Mouse (Mus musculus) bone marrow, adult 2 months (tissue): ENCODE measurements around the gene Notch1. TPM values are rescaled to one million over a fixed set of nuclear protein-coding genes. Genes with fewer than 3 reads are reported as not detected.

Experiments
- H3K27ac ChIP-seq: fragments of 200-500 bp; 2 replicates; pipeline ENCODE4 v1.5.1; 2012; ENCODE audit warnings: low read depth, mild to moderate bottlenecking, control low read depth, inconsistent platforms, low read length; ENCODE audit not compliant: control insufficient read depth, poor library complexity, insufficient read depth
- H3K4me1 ChIP-seq: fragments of 200-500 bp; 2 replicates; pipeline ENCODE4 v1.6.1; 2011; ENCODE audit warnings: low read length; ENCODE audit not compliant: control insufficient read depth, insufficient read depth
- H3K4me3 ChIP-seq: fragments of 200-500 bp; replicated peaks from 2 replicates; pipeline ENCODE3; 2011; ENCODE audit warnings: mild to moderate bottlenecking, low read depth, low read length, control low read depth; ENCODE audit not compliant: control insufficient read depth
- CTCF ChIP-seq: fragments of 200-500 bp; IDR thresholded peaks from 2 replicates; pipeline ENCODE4 v1.5.1; 2011; ENCODE audit warnings: low read length, control low read depth; ENCODE audit not compliant: control insufficient read depth, insufficient read depth
- POLR2A ChIP-seq: fragments of 200-500 bp; IDR thresholded peaks from 2 replicates; pipeline ENCODE4 v1.6.1; 2011; ENCODE audit warnings: low read depth, mild to moderate bottlenecking, control low read depth, low read length, borderline replicate concordance; ENCODE audit not compliant: control insufficient read depth
- WGBS: fragments of 180-500 bp; shearing (Covaris S2); methylation state at CpG from one replicate; pipeline ENCODE4 v1.1.7; 2018; 5-methylcytosine and 5-hydroxymethylcytosine counted together
- polyA plus RNA-seq: library from polyadenylated mRNA; stranded (reverse); fragments of >200 nt; gene quantifications from 2 replicates; pipeline ENCODE4 v1.2.4, GENCODE M21; 2011; ENCODE audit warnings: low replicate concordance; ENCODE audit not compliant: missing spikeins, insufficient read depth, insufficient read length

Notch1 gene
- polyA plus RNA-seq, 1 experiment = 36.9 TPM

DNA sequence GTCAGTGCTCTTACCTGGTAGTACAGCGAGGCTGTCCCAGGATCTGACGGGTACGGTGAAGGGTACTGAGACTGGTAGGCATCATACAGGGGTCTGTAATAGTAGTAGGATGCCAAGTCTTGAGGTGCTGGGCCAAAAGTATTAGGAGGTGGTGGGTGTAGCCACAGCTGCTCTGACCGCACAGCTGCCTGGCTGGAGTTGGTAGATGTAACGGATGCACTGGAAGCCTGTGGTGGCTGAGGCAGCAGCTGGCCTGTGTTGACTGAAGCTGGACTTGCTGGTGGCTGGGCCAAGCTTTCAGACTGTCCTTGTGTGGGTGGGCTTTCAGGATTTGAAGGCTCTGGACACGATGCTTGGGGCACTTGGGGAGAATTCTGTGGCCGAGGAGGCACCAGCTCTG is 78.1 kb downstream of the Notch1 start:
- no peaks in the 10 kb centered on the region for H3K4me1 ChIP-seq
- TF ChIP-seq POLR2A = no peak
- TF ChIP-seq CTCF = no peak
- 94% methylated on average over 7 of the region's 7 CpGs for WGBS
- H3K4me3 ChIP-seq = no peak overlapping the region
- H3K27ac ChIP-seq = no peak overlapping the region

DNA sequence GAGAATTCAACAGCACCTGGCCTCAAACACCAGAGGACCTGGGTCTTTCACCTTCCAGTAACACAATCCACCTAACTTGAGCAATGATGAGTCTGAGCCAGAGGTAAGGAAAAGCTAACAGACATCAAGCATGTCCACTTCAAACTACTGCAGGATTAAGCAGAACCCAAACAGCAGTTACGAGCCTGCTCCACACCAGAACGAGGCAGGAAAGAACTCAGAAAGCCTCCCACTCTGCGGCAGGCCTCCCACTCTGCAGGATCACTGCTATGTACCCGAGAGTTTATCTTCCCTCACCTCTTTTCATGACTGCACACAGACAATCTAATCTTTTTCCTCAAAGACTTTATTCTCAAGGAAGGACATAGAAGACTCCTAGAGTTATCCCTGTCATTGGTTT is 79.2 kb downstream of the Notch1 start:
- no peak overlapping the region for H3K4me3 ChIP-seq
- TF ChIP-seq CTCF (no peak), POLR2A (no peak)
- H3K27ac ChIP-seq = no peak overlapping the region
- no peaks in the 10 kb centered on the region for H3K4me1 ChIP-seq
- 78% methylated on average over 4 of the region's 4 CpGs for WGBS

DNA sequence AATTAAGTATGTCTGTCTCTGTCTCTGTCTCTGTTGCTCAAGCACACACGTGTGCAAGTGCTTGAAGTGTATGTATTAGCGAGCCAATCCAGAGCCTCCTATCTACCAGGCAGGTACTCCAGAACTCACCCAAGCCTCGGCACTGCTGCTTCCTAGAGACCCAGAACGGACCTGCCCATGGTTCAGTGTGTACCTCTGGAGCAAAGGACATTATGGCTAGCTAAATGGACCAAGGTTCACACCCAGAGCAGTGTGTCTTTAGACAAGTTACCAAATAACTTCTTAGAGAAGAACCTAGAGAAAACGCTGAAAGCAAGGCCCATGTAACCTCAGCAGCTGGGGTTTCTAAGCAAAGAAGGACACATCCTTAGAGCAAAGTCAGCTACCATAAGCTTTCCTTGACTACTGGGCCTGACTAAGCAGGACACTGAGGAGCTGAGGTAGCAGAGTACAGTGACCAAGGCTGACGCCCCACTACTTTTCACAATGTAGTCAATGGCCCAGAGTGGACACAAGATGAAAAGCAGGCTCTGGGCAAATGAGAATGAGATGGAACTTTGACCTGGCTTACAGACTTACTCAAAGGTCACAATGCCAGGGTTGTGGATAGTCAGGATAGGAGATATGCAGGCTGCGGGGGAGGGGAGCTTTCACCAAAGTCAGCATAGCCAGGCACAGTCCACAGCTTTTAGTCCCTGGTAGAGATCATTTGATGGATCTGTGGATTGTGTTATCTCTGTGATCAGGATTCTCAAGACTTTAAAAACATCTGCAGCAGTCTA is 81.5 kb downstream of the Notch1 start:
- WGBS = 87% methylated on average over 7 of the region's 7 CpGs
- H3K27ac ChIP-seq = no peak overlapping the region
- H3K4me1 ChIP-seq = no peaks in the 10 kb centered on the region
- H3K4me3 ChIP-seq = no peak overlapping the region
- no peak for TF ChIP-seq CTCF
- TF ChIP-seq POLR2A = no peak

DNA sequence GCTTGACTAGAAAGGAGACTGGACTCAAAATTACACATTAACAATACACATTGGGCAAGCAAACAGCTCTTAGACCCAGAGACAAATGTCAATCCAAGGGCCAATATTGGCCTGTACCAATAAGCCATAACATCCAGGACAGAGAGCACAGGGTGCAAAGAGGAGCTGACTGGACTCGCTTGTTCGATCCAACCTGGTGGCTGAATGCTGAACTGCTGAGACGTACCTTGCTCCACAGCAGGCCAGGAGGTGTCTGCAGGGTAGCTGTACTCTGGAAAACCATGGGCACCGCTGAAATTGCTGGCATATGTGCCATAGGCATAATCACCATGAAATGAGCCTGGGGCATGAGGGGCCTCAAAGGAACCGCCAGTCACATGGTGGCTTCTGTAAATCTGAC is 86.6 kb downstream of the Notch1 start:
- Histone ChIP-seq H3K4me1 (no peaks in the 10 kb centered on the region), H3K27ac (no peak overlapping the region), H3K4me3 (no peak overlapping the region)
- no peak for TF ChIP-seq POLR2A
- TF ChIP-seq CTCF = no peak
- 90% methylated on average over 5 of the region's 5 CpGs for WGBS

DNA sequence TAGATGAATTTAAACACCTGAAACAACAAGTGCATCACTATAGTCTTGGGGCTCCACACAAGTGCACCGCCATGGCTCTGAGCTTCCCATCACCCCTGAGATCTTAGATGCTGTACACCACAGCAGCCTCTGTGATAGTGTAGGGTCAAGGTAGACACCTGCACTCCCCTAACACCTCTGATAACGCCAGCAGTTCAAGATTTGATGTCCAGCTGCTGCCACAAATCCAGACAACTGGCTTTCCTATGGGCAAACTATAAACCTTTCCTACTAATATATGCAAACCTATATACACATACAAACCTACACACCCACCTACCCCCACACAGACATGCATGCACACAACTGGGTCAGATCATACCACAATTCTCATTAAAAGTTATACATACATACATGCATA is 91.9 kb downstream of the Notch1 start:
- H3K4me1 ChIP-seq = no peaks in the 10 kb centered on the region
- H3K27ac ChIP-seq = no peak overlapping the region
- WGBS = 90% methylated on average over 2 of the region's 2 CpGs
- no peak for TF ChIP-seq CTCF
- TF ChIP-seq POLR2A = no peak
- no peak overlapping the region for H3K4me3 ChIP-seq

DNA sequence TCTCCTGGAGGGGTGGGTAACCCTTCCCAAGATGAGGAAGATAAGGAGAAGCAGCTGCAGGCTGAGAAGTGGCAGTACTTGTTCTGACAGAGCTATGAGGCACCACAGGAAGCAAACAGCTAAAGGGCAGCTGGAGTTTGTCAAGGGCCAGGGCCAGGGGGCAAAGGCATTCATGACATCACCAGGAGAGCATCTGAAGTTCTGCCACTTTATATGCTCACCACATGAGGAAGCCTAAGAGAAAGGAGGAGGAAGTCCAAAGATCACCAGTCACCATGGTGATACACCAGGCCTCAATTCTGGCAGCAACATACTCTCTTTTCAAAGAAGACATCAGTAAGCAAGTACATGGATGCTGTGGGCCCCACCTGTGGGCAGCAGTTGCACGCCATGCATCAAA is 93.4 kb downstream of the Notch1 start:
- Histone ChIP-seq H3K4me3 (no peak overlapping the region), H3K27ac (no peak overlapping the region), H3K4me1 (no peaks in the 10 kb centered on the region)
- WGBS = 83% methylated on average over 1 of the region's 1 CpGs
- TF ChIP-seq POLR2A = no peak
- no peak for TF ChIP-seq CTCF

DNA sequence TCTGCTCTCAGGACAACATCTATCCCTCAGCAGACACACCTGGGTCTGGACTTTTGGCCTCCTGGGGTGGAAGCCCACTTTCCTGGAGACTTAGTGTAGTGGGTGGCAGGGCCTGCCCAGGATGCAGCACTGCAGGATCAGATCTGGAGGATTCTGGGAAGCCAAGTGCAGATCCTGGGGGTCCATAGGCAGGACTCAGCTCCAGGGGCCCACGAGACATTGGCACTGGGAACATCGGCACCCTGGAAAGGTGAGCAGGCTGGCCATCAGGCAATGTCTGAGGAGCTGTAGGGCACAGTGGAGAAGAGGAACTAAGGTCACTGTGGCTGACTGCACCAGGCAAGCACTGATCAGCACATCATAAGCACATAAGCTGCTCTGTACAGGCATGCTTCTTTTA is 94.5 kb downstream of the Notch1 start:
- TF ChIP-seq CTCF (no peak), POLR2A (no peak)
- WGBS = 88% methylated on average over 2 of the region's 2 CpGs
- H3K4me3 ChIP-seq = no peak overlapping the region
- no peaks in the 10 kb centered on the region for H3K4me1 ChIP-seq
- no peak overlapping the region for H3K27ac ChIP-seq

DNA sequence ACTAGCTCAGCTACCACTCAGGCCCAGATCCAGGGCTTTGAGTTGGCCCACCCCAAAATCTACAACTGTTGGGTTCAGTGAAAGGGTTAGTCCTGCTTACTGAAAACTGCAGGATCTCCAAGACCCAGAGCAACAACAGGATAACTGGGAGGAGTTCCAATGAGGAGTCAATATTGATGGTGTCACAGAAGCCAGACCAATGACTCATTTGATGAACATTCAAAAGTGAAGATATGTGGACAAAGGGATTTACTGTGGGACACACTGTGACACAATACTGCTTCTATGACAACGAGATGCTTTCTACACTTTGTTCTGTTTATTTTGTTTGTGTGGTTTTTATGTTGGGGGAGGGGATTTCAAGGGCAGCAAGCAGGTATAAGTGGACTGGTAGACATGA is 98.3 kb downstream of the Notch1 start:
- H3K27ac ChIP-seq = no peak overlapping the region
- no peak for TF ChIP-seq CTCF
- TF ChIP-seq POLR2A = no peak
- WGBS = 77% methylated on average over 1 of the region's 1 CpGs
- H3K4me3 ChIP-seq = no peak overlapping the region
- H3K4me1 ChIP-seq = no peaks in the 10 kb centered on the region

DNA sequence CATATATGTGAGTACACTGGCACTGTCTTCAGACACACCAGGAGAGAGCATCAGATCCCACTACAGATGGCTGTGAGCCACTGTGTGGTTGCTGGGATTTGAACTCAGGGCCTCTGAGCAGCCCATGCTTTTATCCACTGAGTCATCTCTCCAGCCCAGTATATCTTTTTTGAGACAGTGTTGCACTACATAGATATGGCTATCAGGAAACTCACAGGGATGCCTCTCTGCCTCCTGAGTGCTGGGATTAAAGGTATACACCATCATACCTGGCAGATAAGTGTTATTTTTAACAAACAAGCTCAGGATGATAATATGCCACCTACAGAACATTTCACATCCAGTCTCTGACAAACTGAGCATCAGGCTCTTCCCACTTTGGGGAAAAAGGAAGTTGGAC is 99.4 kb downstream of the Notch1 start:
- H3K4me3 ChIP-seq = no peak overlapping the region
- no peak overlapping the region for H3K27ac ChIP-seq
- no peaks in the 10 kb centered on the region for H3K4me1 ChIP-seq
- TF ChIP-seq CTCF = no peak
- no peak for TF ChIP-seq POLR2A
